Comparison of ENCODE assay signal across 8 mouse cellular contexts in the genomic region with DNA sequence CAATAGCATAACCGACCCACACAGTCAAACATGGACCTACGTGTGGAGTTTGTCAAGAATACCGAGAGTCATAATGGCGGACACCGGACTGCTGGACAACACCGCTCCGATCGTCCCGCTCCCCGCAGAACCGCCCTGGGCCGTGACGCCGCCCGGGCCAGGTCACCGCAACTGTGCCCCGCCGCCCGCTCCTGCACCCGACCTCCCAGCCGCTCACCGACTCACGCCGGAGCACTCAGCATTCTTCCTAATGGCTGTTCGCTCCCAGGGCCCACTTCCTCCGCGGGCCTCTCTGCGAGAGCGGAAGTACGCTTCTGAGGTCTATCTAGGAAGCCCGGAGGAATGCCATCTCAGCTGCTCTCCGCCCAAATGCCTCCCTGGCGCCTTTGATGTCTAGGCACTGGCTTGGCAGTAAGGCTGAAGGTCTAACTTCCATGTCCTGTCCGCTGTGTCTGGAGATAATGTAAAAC. TPM values are rescaled to one million over a fixed set of nuclear protein-coding genes. Genes with fewer than 3 reads are reported as not detected.
DNase-seq lines count a peak whose midpoint lies in the region; ATAC-seq and TF ChIP-seq lines count a peak whose summit lies in the region.

Zfp445 (minus strand) TSS at position 310 of the 470 bp plus-strand sequence.

- no peaks in the 10 kb centered on the region for H3K27me3 ChIP-seq in forebrain, embryonic 10.5 days (ENCODE audit: poor library complexity, severe bottlenecking)
- H3K27me3 ChIP-seq in heart, embryonic 15.5 days = no peaks in the 10 kb centered on the region
- no peaks in the 10 kb centered on the region for H3K27me3 ChIP-seq in liver, embryonic 14.5 days (ENCODE audit: control insufficient read depth, insufficient read depth, low read length)
- H3K27me3 ChIP-seq in neural tube, embryonic 11.5 days (ENCODE audit: control insufficient read depth, insufficient read depth, low read length) = no peaks in the 10 kb centered on the region
- no peaks in the 10 kb centered on the region for H3K27me3 ChIP-seq in stomach, postnatal 0 days (ENCODE audit: control insufficient read depth, insufficient read depth, low read length)

- H3K27ac ChIP-seq in forebrain, embryonic 10.5 days = peak within 1 kb of the TSS; percentile 95
- H3K27ac ChIP-seq in heart, embryonic 15.5 days = peak within 1 kb of the TSS; percentile 85
- H3K27ac ChIP-seq in liver, embryonic 14.5 days = peak within 1 kb of the TSS; percentile 13
- peak within 1 kb of the TSS; percentile 62; the same call in 1 of the 2 replicates for H3K27ac ChIP-seq in neural tube, embryonic 11.5 days (ENCODE audit: low read depth, low read length)
- peak within 1 kb of the TSS; percentile 89 for H3K27ac ChIP-seq in stomach, postnatal 0 days (replicated peaks)

- peaks cover 29% of the 10 kb centered on the region for H3K36me3 ChIP-seq in forebrain, embryonic 10.5 days (replicated peaks)
- H3K36me3 ChIP-seq in heart, embryonic 15.5 days = peaks cover 21% of the 10 kb centered on the region
- H3K36me3 ChIP-seq in liver, embryonic 14.5 days (replicated peaks; ENCODE audit: control insufficient read depth, insufficient read depth, low read depth) = peaks cover 17% of the 10 kb centered on the region
- H3K36me3 ChIP-seq in neural tube, embryonic 11.5 days (ENCODE audit: control insufficient read depth, insufficient read depth, low read length) = peaks cover 16% of the 10 kb centered on the region
- H3K36me3 ChIP-seq in stomach, postnatal 0 days (ENCODE audit: control insufficient read depth, insufficient read depth, low read length) = peaks cover 12% of the 10 kb centered on the region

- TF ChIP-seq CTCF in liver, embryonic 14.5 days (IDR thresholded peaks at IDR 0.05; ENCODE audit: low read depth) = no peak
- TF ChIP-seq CTCF in stomach, postnatal 0 days (IDR thresholded peaks at IDR 0.05; ENCODE audit: low read depth) = no peak

- H3K4me1 ChIP-seq in forebrain, embryonic 10.5 days = peaks cover 12% of the 10 kb centered on the region
- peaks cover 15% of the 10 kb centered on the region for H3K4me1 ChIP-seq in heart, embryonic 15.5 days (replicated peaks)
- H3K4me1 ChIP-seq in liver, embryonic 14.5 days (replicated peaks; ENCODE audit: control insufficient read depth in 2 of 2, insufficient read depth in 2 of 2, low read length in 1 of 2) = peaks cover 15 to 16% of the 10 kb centered on the region in 2 experiments
- peaks cover 7% of the 10 kb centered on the region; the same call in 1 of the 2 replicates for H3K4me1 ChIP-seq in neural tube, embryonic 11.5 days (ENCODE audit: control insufficient read depth, insufficient read depth, low read length)
- H3K4me1 ChIP-seq in stomach, postnatal 0 days (replicated peaks; ENCODE audit: control insufficient read depth, insufficient read depth) = no peaks in the 10 kb centered on the region; the same call in 1 of the 2 replicates

- peak; percentile 76 to 77 for DNase-seq in CD8-positive naive resting alpha-beta T cell, adult 2 months (ENCODE audit: low read depth in 2 of 2, low spot score in 2 of 2)
- DNase-seq in c-Kit-positive CD71-negative TER-119-negative erythroid progenitor cells, embryonic 14.5 days (ENCODE audit: low read depth) = peak; percentile 73
- DNase-seq in forebrain, embryonic 10.5 days (ENCODE audit: extremely low spot score, low spot score) = peak; percentile 89
- peak; percentile 81 to 91 for DNase-seq in kidney, postnatal 25 days
- DNase-seq in liver, embryonic 14.5 days (ENCODE audit: low read depth in 3 of 3, low spot score in 3 of 3) = peak; percentile 71 to 77 (median 72)
- peak; percentile 89 for DNase-seq in neural tube, embryonic 11.5 days (ENCODE audit: low spot score)
- peak; percentile 84 for DNase-seq in stomach, postnatal 0 days (ENCODE audit: low spot score)

- peaks cover 20% of the 10 kb centered on the region for H3K9me3 ChIP-seq in forebrain, embryonic 10.5 days
- H3K9me3 ChIP-seq in heart, embryonic 15.5 days (replicated peaks) = peaks cover 9% of the 10 kb centered on the region; the same call in 1 of the 2 replicates
- peaks cover 6% of the 10 kb centered on the region for H3K9me3 ChIP-seq in liver, embryonic 14.5 days (ENCODE audit: control insufficient read depth, low read length)
- peaks cover 3% of the 10 kb centered on the region; the same call in 1 of the 2 replicates for H3K9me3 ChIP-seq in neural tube, embryonic 11.5 days (ENCODE audit: control insufficient read depth, low read length)
- H3K9me3 ChIP-seq in stomach, postnatal 0 days (ENCODE audit: control insufficient read depth, low read length) = peaks cover 13% of the 10 kb centered on the region; the same call in 1 of the 2 replicates

- H3K4me3 ChIP-seq in forebrain, embryonic 10.5 days = peak within 1 kb of the TSS; percentile 86
- H3K4me3 ChIP-seq in heart, embryonic 15.5 days = peak within 1 kb of the TSS; percentile 94
- peak within 1 kb of the TSS; percentile 63 to 76 for H3K4me3 ChIP-seq in liver, embryonic 14.5 days (ENCODE audit: insufficient read depth in 1 of 2, low read depth in 2 of 2, low read length in 2 of 2)
- H3K4me3 ChIP-seq in neural tube, embryonic 11.5 days (ENCODE audit: low read depth, low read length) = peak within 1 kb of the TSS; percentile 84
- H3K4me3 ChIP-seq in stomach, postnatal 0 days (ENCODE audit: low read depth, low read length) = peak within 1 kb of the TSS; percentile 79

- H3K9ac ChIP-seq in heart, embryonic 15.5 days = peak within 1 kb of the TSS; percentile 89
- H3K9ac ChIP-seq in liver, embryonic 14.5 days (replicated peaks) = peak within 1 kb of the TSS; percentile 87
- H3K9ac ChIP-seq in neural tube, embryonic 11.5 days (ENCODE audit: low read length) = peak within 1 kb of the TSS; percentile 93
- H3K9ac ChIP-seq in stomach, postnatal 0 days (ENCODE audit: low read length) = peak within 1 kb of the TSS; percentile 88

- WGBS in forebrain, embryonic 10.5 days = under 1% methylated on average over 34 of the region's 34 CpGs
- under 1% methylated on average over 34 of the region's 34 CpGs for WGBS in heart, embryonic 15.5 days
- under 1% methylated on average over 34 of the region's 34 CpGs for WGBS in liver, embryonic 14.5 days (ENCODE audit: insufficient replicate concordance)
- under 1% methylated on average over 34 of the region's 34 CpGs for WGBS in neural tube, embryonic 11.5 days
- WGBS in stomach, postnatal 0 days = under 1% methylated on average over 34 of the region's 34 CpGs

- H3K4me2 ChIP-seq in heart, embryonic 15.5 days = peak within 1 kb of the TSS; percentile 66
- H3K4me2 ChIP-seq in liver, embryonic 14.5 days (ENCODE audit: low read depth) = peak within 1 kb of the TSS; percentile 64
- H3K4me2 ChIP-seq in neural tube, embryonic 11.5 days (ENCODE audit: low read depth) = peak within 1 kb of the TSS; percentile 56
- H3K4me2 ChIP-seq in stomach, postnatal 0 days (replicated peaks; ENCODE audit: low read depth) = peak within 1 kb of the TSS; percentile 54

- peak; percentile 86 for ATAC-seq in heart, embryonic 15.5 days (replicated peaks; ENCODE audit: insufficient number of reproducible peaks, insufficient read depth, low FRiP score, low read depth)
- peak; percentile 89 for ATAC-seq in liver, embryonic 14.5 days (ENCODE audit: insufficient read depth)
- ATAC-seq in neural tube, embryonic 11.5 days (ENCODE audit: insufficient read depth, low FRiP score, low TSS enrichment) = peak; percentile 87
- ATAC-seq in stomach, postnatal 0 days (ENCODE audit: low FRiP score, low TSS enrichment) = peak; percentile 93

- no peak for TF ChIP-seq EP300 in liver, embryonic 14.5 days (IDR thresholded peaks at IDR 0.05; ENCODE audit: low read depth)
- no peak for TF ChIP-seq EP300 in stomach, postnatal 0 days (optimal IDR thresholded peaks at IDR 0.05)

RNA-seq across cellular contexts. Expression of gene Zfp445, which starts in this region (rescaled TPM):
- 82.3 and 83.3 TPM in 2 replicates for polyA plus RNA-seq in forebrain, embryonic 10.5 days (2016; fragmentation: Nextera tagmentation; extraction: Ambion mirVana)
- 33.1 and 41.2 TPM in 2 replicates for polyA plus RNA-seq in heart, embryonic 15.5 days (2015; fragmentation: Nextera tagmentation; extraction: Ambion mirVana)
- 16.0 and 18.0 TPM in 2 replicates for polyA plus RNA-seq in liver, embryonic 14.5 days (2012; rRNA removed)
- 13.7 and 14.1 TPM in 2 replicates for polyA plus RNA-seq in liver, embryonic 14.5 days (2014; fragmentation: Nextera tagmentation; extraction: Ambion mirVana)
- 80.2 and 88.1 TPM in 2 replicates for polyA plus RNA-seq in neural tube, embryonic 11.5 days (2014; fragmentation: Nextera tagmentation; extraction: Ambion mirVana)
- 17.0 and 19.2 TPM in 2 replicates for polyA plus RNA-seq in stomach, postnatal 0 days (2015; fragmentation: Nextera tagmentation; extraction: Ambion mirVana)

Comparison
In these comparisons a context has a peak if more than half of its experiments do, and no peak if none do; other contexts are left out.
1. Peak in every context shown above with its lines: DNase-seq, ATAC-seq, H3K4me3 ChIP-seq and H3K27ac ChIP-seq.
2. H3K27ac ChIP-seq: peak in every context shown above with its lines; median percentile 95 in forebrain, embryonic 10.5 days; 89 in stomach, postnatal 0 days; 85 in heart, embryonic 15.5 days; 62 in neural tube, embryonic 11.5 days; 13 in liver, embryonic 14.5 days.